Mouse (Mus musculus) splenic B cell, adult 2 months (primary cell): ENCODE measurements around the gene Lsm7.
"Not testable (repeated sequence)": the region's sequence is repeated elsewhere in the genome, so short reads cannot be mapped to it uniquely, and the experiment has no call there.

Experiments
- DNase-seq: peaks from one replicate; pipeline ENCODE4 v3.0.0-alpha.2; 2011; ENCODE audit warnings: low read depth, low spot score
- H3K27me3 ChIP-seq: 2 replicates; pipeline ENCODE4 v1.6.1; 2012; ENCODE audit warnings: mild to moderate bottlenecking, low read length, moderate library complexity, mixed read lengths; ENCODE audit not compliant: control insufficient read depth, poor library complexity, insufficient read depth, severe bottlenecking
- H3K36me3 ChIP-seq: 2 replicates; pipeline ENCODE4 v1.6.1; 2012; ENCODE audit warnings: mild to moderate bottlenecking, low read length, moderate library complexity, mixed read lengths; ENCODE audit not compliant: control insufficient read depth, poor library complexity, insufficient read depth, severe bottlenecking

The Lsm7 gene

GRCm38 (mm10) chr10:80835617-80836016, 19.4 kb downstream of the Lsm7 start:
- DNase-seq, result no peak
- Histone ChIP-seq H3K27me3 (no peaks in the 10 kb centered on the region; the same call in 1 of the 2 replicates), H3K36me3 (no peaks in the 10 kb centered on the region)

GRCm38 (mm10) chr10:80832818-80833217, 22.2 kb downstream of the Lsm7 start:
- Histone ChIP-seq H3K27me3 (no peaks in the 10 kb centered on the region), H3K36me3 (peaks cover 2% of the 10 kb centered on the region; the same call in 1 of the 2 replicates)
- no peak for DNase-seq

- H3K36me3 ChIP-seq, result peaks cover 2% of the 10 kb centered on the region; the same call in 1 of the 2 replicates
- peak; percentile 54 for DNase-seq
- no peaks in the 10 kb centered on the region for H3K27me3 ChIP-seq
Observed at GRCm38 (mm10) chr10:80831136-80831535, 23.9 kb downstream of the Lsm7 start.

GRCm38 (mm10) chr10:80829359-80830278, 25.4 kb downstream of the Lsm7 start:
- H3K27me3 ChIP-seq, result no peaks in the 10 kb centered on the region
- H3K36me3 ChIP-seq, result peaks cover 2% of the 10 kb centered on the region; the same call in 1 of the 2 replicates
- DNase-seq, result no peak

- H3K27me3 ChIP-seq, DNase-seq, H3K36me3 ChIP-seq: not testable (repeated sequence)
Observed at GRCm38 (mm10) chr10:80828587-80828986, 26.4 kb downstream of the Lsm7 start.

- Histone ChIP-seq H3K27me3 (no peaks in the 10 kb centered on the region), H3K36me3 (peaks cover 2% of the 10 kb centered on the region; the same call in 1 of the 2 replicates)
- no peak for DNase-seq
Observed at GRCm38 (mm10) chr10:80827870-80828420, 27.1 kb downstream of the Lsm7 start.

GRCm38 (mm10) chr10:80827063-80827869, 27.7 kb downstream of the Lsm7 start:
- no peak for DNase-seq
- Histone ChIP-seq H3K27me3 (no peaks in the 10 kb centered on the region), H3K36me3 (peaks cover 2% of the 10 kb centered on the region; the same call in 1 of the 2 replicates)

GRCm38 (mm10) chr10:80826151-80827062, 28.6 kb downstream of the Lsm7 start, which contains the start of gene Oaz1:
Oaz1 (plus strand) TSS chr10:80826656.
- peaks cover 2% of the 10 kb centered on the region; the same call in 1 of the 2 replicates for H3K36me3 ChIP-seq
- DNase-seq, result peak; percentile 99
- H3K27me3 ChIP-seq, result no peaks in the 10 kb centered on the region

GRCm38 (mm10) chr10:80824827-80825226, 30.2 kb downstream of the Lsm7 start:
- no peak for DNase-seq
- peaks cover 2% of the 10 kb centered on the region; the same call in 1 of the 2 replicates for H3K36me3 ChIP-seq
- no peaks in the 10 kb centered on the region for H3K27me3 ChIP-seq

GRCm38 (mm10) chr10:80823847-80824643, 31.0 kb downstream of the Lsm7 start:
- peak; percentile 57 for DNase-seq
- no peaks in the 10 kb centered on the region for H3K36me3 ChIP-seq
- H3K27me3 ChIP-seq, result no peaks in the 10 kb centered on the region

GRCm38 (mm10) chr10:80823316-80823715, 31.7 kb downstream of the Lsm7 start:
- DNase-seq, result no peak
- no peaks in the 10 kb centered on the region for H3K27me3 ChIP-seq
- no peaks in the 10 kb centered on the region for H3K36me3 ChIP-seq

- DNase-seq, result no peak
- no peaks in the 10 kb centered on the region for H3K27me3 ChIP-seq
- no peaks in the 10 kb centered on the region for H3K36me3 ChIP-seq
Observed at GRCm38 (mm10) chr10:80822528-80822927, 32.5 kb downstream of the Lsm7 start.

GRCm38 (mm10) chr10:80821991-80822390, 33.0 kb downstream of the Lsm7 start:
- H3K36me3 ChIP-seq, result no peaks in the 10 kb centered on the region
- H3K27me3 ChIP-seq, result no peaks in the 10 kb centered on the region
- peak; percentile 66 for DNase-seq
